Mouse (Mus musculus) midbrain, embryonic 16.5 days (tissue): Measurements from ENCODE around the gene Cfap221. TPM values are rescaled to one million over a fixed set of nuclear protein-coding genes. Genes with fewer than 3 reads are reported as not detected.

Experiments
- ATAC-seq: fragments of 200-750 bp; cut with Nextera tagmentation; 2 replicates; pipeline ENCODE4 v1.8.0; 2017; ENCODE audit warnings: moderate TSS enrichment
- H3K27ac ChIP-seq: fragments of 300-500 bp; sonication (generic); 2 replicates; pipeline ENCODE4 v1.5.1; 2014; ENCODE audit warnings: mild to moderate bottlenecking, low read length, mixed read lengths
- H3K27me3 ChIP-seq: fragments of 300-500 bp; sonication (generic); 2 replicates; pipeline ENCODE4 v1.6.1; 2014; ENCODE audit warnings: low read depth, low read length, mixed read lengths; ENCODE audit not compliant: control insufficient read depth, insufficient read depth
- H3K36me3 ChIP-seq: fragments of 300-500 bp; sonication (generic); 2 replicates; pipeline ENCODE4 v1.6.1; 2014; ENCODE audit warnings: mild to moderate bottlenecking, low read length, moderate library complexity, mixed read lengths; ENCODE audit not compliant: control insufficient read depth, insufficient read depth
- H3K4me1 ChIP-seq: fragments of 300-500 bp; sonication (generic); 2 replicates; pipeline ENCODE4 v1.6.1; 2014; ENCODE audit warnings: mild to moderate bottlenecking, low read length, mixed read lengths; ENCODE audit not compliant: control insufficient read depth, insufficient read depth
- H3K4me2 ChIP-seq: fragments of 300-500 bp; sonication (generic); 2 replicates; pipeline ENCODE4 v1.6.1; 2014; ENCODE audit warnings: mild to moderate bottlenecking, low read length, mixed read lengths
- H3K4me3 ChIP-seq: fragments of 300-500 bp; sonication (generic); 2 replicates; pipeline ENCODE4 v1.5.1; 2014; ENCODE audit warnings: low read depth, mild to moderate bottlenecking, low read length, moderate library complexity, mixed read lengths
- H3K9ac ChIP-seq: fragments of 300-500 bp; sonication (generic); 2 replicates; pipeline ENCODE4 v1.6.1; 2014; ENCODE audit warnings: low read depth, low read length, mixed read lengths
- H3K9me3 ChIP-seq: fragments of 300-500 bp; sonication (generic); replicated peaks from 2 replicates; pipeline ENCODE4 v1.6.1; 2014; ENCODE audit warnings: mild to moderate bottlenecking, low read length, mixed read lengths; ENCODE audit not compliant: control insufficient read depth, poor library complexity, severe bottlenecking
- WGBS: fragments of 180-500 bp; shearing (Covaris S2); extraction: QIAGEN DNeasy Blood & Tissue Kit; methylation state at CpG from one replicate; pipeline ENCODE4 v1.1.7; 2014; 5-methylcytosine and 5-hydroxymethylcytosine counted together
- polyA plus RNA-seq: library from polyadenylated mRNA; unstranded; fragments of >200 nt; fragmentation: Nextera tagmentation; extraction: Ambion mirVana; gene quantifications from 2 replicates; pipeline ENCODE4 v1.2.1, GENCODE M21; 2015

Gene Cfap221
- polyA plus RNA-seq, 1 experiment from 2014 or later: 0.40 TPM

- WGBS: 90% methylated on average over 4 of the region's 4 CpGs
Observed at GRCm38 (mm10) chr1:119877469-119877868, 119.6 kb downstream of the Cfap221 start.

More at GRCm38 (mm10) chr1:119877469-119877868, 119.6 kb downstream of the Cfap221 start:
- Histone ChIP-seq H3K27ac (no peak overlapping the region), H3K4me1 (no peaks in the 10 kb centered on the region), H3K36me3 (no peaks in the 10 kb centered on the region), H3K9me3 (no peaks in the 10 kb centered on the region), H3K9ac (no peak overlapping the region), H3K4me2 (no peak overlapping the region), H3K4me3 (no peak overlapping the region), H3K27me3 (no peaks in the 10 kb centered on the region)
- ATAC-seq: no peak

Other genes with a start within 250 kb of the Cfap221 start
- gene Ptpn4, start 159.6 kb downstream of the Cfap221 start, polyA plus RNA-seq: 7.9 and 9.3 TPM in 2 replicates
- 6.9 and 8.4 TPM in 2 replicates for gene Tmem177, start 84.0 kb downstream of the Cfap221 start, polyA plus RNA-seq
- 0.63 and 1.0 TPM in 2 replicates for gene Sctr, start 9.7 kb upstream of the Cfap221 start, polyA plus RNA-seq
- 4.9 and 5.1 TPM in 2 replicates for gene Tmem37, start 76.8 kb upstream of the Cfap221 start, polyA plus RNA-seq
- gene Dbi, start 123.8 kb upstream of the Cfap221 start, polyA plus RNA-seq: 901 and 1,233 TPM in 2 replicates
- gene 3110009E18Rik, start 124.0 kb upstream of the Cfap221 start, polyA plus RNA-seq: 13.0 and 13.7 TPM in 2 replicates